Mouse (Mus musculus): ENCODE measurements around the gene Auts2.

GRCm38 (mm10) chr5:132270896-132271295 lies 272.2 kb downstream of the Auts2 start:
- TF ChIP-seq POLR2A (IDR thresholded peaks at IDR 0.05; ENCODE audit: borderline replicate concordance, low read depth, low read length), result no peak
- TF ChIP-seq CTCF (IDR thresholded peaks at IDR 0.05; ENCODE audit: low read depth, low read length), result no peak

Measured in bone marrow macrophage, adult 2 months (primary cell).